Mouse (Mus musculus): ENCODE results near the gene Cox4i1. TPM values are rescaled to one million over a fixed set of nuclear protein-coding genes. Genes with fewer than 3 reads are reported as not detected.
"Not testable (repeated sequence)": the region's sequence is repeated elsewhere in the genome, so short reads cannot be mapped to it uniquely, and the experiment has no call there.

The Cox4i1 gene
- polyA plus RNA-seq, 1 experiment from 2014 or later, result 1,171 TPM

DNA sequence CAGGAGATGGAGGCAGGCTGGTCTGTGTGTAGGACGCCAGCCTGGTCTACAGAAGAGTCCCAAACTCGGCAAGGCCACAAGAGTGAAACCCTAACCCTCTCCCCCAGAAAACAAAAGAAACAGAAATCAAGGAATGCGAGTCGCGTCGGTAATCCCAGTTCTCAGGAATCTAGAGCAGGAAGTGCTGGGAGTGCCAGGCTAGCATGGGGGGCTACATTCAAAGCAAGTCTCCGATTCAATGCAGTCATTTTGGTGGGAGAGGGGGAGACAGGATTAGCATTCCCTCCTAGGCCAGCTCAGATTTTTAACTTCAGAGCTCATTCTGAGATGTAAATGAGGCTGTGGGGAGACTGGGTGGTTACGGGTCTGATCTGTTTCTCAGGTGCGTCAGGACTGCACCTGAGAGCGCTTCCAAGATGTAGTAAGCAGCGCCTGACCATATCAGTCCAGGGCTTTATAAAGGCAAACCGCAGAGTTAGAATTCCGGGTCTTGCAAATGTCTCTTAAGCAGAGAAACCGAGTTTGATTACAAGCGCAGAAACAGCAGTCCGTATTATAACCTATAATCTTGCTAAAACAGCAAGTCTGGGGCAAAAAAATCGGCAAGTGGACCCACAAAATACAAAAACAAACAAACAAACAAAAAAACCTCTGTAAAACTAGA is 1.1 kb upstream of the Cox4i1 start:
- Histone ChIP-seq H3K9me3 (no peaks in the 10 kb centered on the region), H3K9ac (peak overlapping the region; percentile 96), H3K4me3 (peak overlapping the region; percentile 99), H3K4me2 (peak overlapping the region; percentile 81), H3K4me1 (replicated peaks) (peaks cover 58% of the 10 kb centered on the region), H3K27me3 (no peaks in the 10 kb centered on the region), H3K36me3 (peaks cover 17% of the 10 kb centered on the region), H3K27ac (replicated peaks) (peak overlapping the region; percentile 90)
- ATAC-seq (ENCODE audit: low FRiP score, low read depth), result no peak
- WGBS, result 2% methylated on average over 17 of the region's 17 CpGs

DNA sequence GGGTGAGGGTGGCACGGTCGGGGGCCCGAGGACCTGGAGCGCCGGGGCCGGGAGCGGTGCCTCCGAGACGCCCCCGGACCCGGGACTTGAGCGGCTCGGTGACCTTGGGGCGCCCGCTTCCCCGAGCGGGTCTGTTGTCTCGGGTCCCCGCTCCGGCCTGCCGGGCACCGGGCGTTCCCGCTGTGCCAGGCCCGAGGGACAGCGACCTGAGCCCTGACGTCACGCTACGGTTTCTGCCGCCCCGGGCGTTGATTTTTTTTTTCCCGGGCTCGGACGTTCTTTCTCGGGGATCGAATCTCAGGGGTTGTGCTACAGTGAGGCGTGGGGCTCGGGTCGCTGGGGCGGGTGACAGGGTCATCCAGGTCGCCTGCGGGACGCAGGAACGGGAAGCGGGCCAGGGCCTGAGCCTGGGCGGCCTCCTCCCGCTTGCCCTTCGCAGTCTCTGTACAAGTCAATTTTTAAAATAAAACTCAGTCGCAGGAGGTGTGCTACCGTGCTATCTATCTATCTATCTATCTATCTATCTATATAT is 418 bp downstream of the Cox4i1 start, which contains the start of gene Emc8:
Emc8 (minus strand) TSS at position 200 of the 532 bp plus-strand sequence.
- Histone ChIP-seq H3K9ac (peak within 1 kb of the TSS; percentile 96), H3K4me1 (replicated peaks) (peaks cover 58% of the 10 kb centered on the region), H3K4me3 (peak within 1 kb of the TSS; percentile 99), H3K36me3 (peaks cover 31% of the 10 kb centered on the region), H3K27me3 (no peaks in the 10 kb centered on the region), H3K27ac (replicated peaks) (peak within 1 kb of the TSS; percentile 90), H3K4me2 (peak within 1 kb of the TSS; percentile 81), H3K9me3 (no peaks in the 10 kb centered on the region)
- no peak for ATAC-seq (ENCODE audit: low FRiP score, low read depth)
- WGBS, result 1% methylated on average over 46 of the region's 51 CpGs

DNA sequence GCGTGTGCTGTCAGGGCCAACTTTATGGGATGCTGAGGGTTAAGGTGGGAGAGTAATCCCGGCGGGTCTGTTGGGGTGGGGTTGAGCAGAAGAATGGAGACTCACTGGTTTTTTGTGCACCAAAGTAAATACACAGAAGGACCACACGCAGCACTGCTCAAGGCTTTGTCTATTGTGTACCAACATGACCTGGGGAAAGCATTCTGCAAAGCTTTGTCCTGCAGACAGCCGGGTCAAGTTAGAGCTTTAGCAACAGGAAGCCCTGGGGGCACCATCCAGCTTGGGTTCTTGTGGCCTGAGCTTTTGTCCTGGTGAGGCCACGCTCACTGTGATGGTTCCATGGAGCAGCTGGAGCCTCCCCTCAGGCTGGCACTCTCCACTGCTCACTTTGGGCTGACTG is 3.8 kb downstream of the Cox4i1 start:
- no peaks in the 10 kb centered on the region for H3K27me3 ChIP-seq
- no peak overlapping the region for H3K4me2 ChIP-seq
- no peak for ATAC-seq (ENCODE audit: low FRiP score, low read depth)
- H3K4me3 ChIP-seq, result no peak overlapping the region
- H3K27ac ChIP-seq (replicated peaks), result no peak overlapping the region
- peaks cover 39% of the 10 kb centered on the region for H3K36me3 ChIP-seq
- H3K4me1 ChIP-seq (replicated peaks), result peaks cover 27% of the 10 kb centered on the region
- no peak overlapping the region for H3K9ac ChIP-seq
- H3K9me3 ChIP-seq, result no peaks in the 10 kb centered on the region
- WGBS, result 62% methylated on average over 6 of the region's 6 CpGs

DNA sequence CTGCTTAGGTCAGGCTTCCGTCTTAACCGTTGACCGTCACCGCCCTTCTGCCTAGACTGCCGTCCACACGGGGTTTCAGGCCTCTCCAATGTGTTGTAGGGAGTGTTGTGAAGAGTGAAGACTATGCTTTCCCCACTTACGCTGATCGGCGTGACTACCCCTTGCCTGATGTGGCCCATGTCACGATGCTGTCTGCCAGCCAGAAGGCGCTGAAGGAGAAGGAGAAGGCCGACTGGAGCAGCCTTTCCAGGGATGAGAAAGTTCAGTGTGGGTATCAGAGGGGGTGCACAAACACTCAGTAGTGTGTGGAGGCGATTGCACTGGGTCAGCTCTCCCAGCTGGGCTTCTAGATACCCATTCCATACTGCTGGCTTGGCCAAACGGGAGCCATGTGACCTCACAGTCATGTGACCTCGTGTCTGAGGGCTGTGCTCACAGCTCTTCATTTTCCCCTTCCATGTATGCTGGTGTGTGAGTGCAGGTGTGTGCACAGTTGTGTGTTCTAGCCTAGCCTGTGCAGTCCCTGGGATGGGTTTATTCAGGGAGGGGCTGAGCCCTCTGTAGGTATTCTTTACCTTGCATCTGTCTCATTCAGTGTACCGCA is 4.7 kb downstream of the Cox4i1 start:
- Histone ChIP-seq H3K9ac (no peak overlapping the region), H3K27me3 (no peaks in the 10 kb centered on the region), H3K4me1 (replicated peaks) (peaks cover 22% of the 10 kb centered on the region), H3K4me3 (no peak overlapping the region), H3K4me2 (no peak overlapping the region), H3K9me3 (no peaks in the 10 kb centered on the region), H3K27ac (replicated peaks) (no peak overlapping the region), H3K36me3 (peaks cover 39% of the 10 kb centered on the region)
- WGBS, result 91% methylated on average over 16 of the region's 16 CpGs
- no peak for ATAC-seq (ENCODE audit: low FRiP score, low read depth)

DNA sequence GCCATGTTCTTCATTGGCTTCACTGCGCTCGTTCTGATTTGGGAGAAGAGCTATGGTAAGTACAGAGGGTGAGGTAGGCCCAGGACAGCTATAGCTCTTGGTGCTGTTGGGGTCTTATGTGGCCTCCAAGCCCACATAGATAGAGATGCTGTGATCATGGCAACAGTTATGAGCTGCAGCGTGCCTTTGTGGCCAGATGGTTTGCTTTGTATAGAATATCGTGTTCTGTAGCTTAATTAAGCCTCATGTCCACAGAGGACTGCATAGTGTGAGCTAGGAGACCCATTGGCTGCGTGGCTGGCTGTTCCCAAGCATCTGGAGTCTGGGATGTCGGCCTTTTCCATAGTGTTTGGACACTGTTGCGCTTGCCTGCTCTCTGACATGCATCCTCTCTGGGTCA is 5.3 kb downstream of the Cox4i1 start:
- no peaks in the 10 kb centered on the region for H3K9me3 ChIP-seq
- H3K27ac ChIP-seq (replicated peaks), result no peak overlapping the region
- H3K27me3 ChIP-seq, result no peaks in the 10 kb centered on the region
- H3K4me3 ChIP-seq, result no peak overlapping the region
- no peak for ATAC-seq (ENCODE audit: low FRiP score, low read depth)
- H3K4me2 ChIP-seq, result no peak overlapping the region
- WGBS, result 92% methylated on average over 7 of the region's 7 CpGs
- H3K4me1 ChIP-seq (replicated peaks), result peaks cover 22% of the 10 kb centered on the region
- H3K9ac ChIP-seq, result no peak overlapping the region
- peaks cover 39% of the 10 kb centered on the region for H3K36me3 ChIP-seq

DNA sequence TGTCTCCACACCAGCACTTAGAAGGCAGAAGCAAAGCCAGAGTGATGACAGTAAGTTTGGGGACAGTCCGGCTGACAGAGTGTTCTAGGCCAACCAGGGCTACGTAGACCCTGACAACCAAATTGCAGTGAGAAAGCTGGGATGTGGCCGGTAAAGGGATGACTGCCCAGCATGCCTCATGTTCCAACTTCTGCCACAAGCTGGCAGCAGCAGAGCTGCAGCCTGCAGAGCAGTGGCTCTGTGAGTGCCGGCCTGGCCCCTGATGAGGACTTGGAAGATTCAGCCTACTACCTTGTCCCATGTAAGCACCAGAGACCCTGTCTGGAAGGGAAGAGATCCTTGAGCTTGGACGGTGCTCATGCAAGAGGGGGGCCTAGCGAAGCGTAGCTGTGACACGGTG is 7.7 kb downstream of the Cox4i1 start:
- no peak overlapping the region for H3K4me3 ChIP-seq
- 76% methylated on average over 8 of the region's 8 CpGs for WGBS
- no peaks in the 10 kb centered on the region for H3K27me3 ChIP-seq
- H3K4me2 ChIP-seq, result no peak overlapping the region
- peaks cover 33% of the 10 kb centered on the region for H3K36me3 ChIP-seq
- H3K9me3 ChIP-seq, result no peaks in the 10 kb centered on the region
- no peak for ATAC-seq (ENCODE audit: low FRiP score, low read depth)
- H3K9ac ChIP-seq, result no peak overlapping the region
- H3K27ac ChIP-seq (replicated peaks), result no peak overlapping the region
- H3K4me1 ChIP-seq (replicated peaks), result peaks cover 10% of the 10 kb centered on the region; the same call in 1 of the 2 replicates

DNA sequence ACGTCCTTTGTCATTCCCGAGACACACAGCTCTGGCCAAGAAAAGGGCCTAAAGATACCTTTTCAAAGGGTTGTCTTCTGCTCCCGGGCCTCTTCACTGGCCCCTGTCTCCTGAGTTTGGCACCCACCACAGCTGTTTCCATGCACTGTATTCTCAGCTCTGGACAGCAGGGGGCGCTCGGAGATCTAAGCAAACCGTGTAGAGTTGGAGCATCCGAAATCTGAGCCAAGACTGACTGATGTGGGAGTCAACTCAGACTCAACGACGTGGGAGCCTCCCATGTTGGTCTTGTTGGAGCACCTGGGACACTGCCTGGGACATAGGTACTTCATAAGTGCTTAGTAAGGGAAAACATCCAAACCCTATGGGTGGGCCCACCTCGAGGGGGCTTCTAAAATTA is 10.4 kb downstream of the Cox4i1 start:
- H3K27me3 ChIP-seq, result no peaks in the 10 kb centered on the region
- no peak overlapping the region for H3K4me3 ChIP-seq
- H3K4me2 ChIP-seq, result no peak overlapping the region
- peaks cover 7% of the 10 kb centered on the region for H3K36me3 ChIP-seq
- no peaks in the 10 kb centered on the region for H3K9me3 ChIP-seq
- H3K4me1 ChIP-seq (replicated peaks), result no peaks in the 10 kb centered on the region
- peak; percentile 54 for ATAC-seq (ENCODE audit: low FRiP score, low read depth)
- H3K9ac ChIP-seq, result no peak overlapping the region
- WGBS, result 15% methylated on average over 10 of the region's 10 CpGs
- no peak overlapping the region for H3K27ac ChIP-seq (replicated peaks)

DNA sequence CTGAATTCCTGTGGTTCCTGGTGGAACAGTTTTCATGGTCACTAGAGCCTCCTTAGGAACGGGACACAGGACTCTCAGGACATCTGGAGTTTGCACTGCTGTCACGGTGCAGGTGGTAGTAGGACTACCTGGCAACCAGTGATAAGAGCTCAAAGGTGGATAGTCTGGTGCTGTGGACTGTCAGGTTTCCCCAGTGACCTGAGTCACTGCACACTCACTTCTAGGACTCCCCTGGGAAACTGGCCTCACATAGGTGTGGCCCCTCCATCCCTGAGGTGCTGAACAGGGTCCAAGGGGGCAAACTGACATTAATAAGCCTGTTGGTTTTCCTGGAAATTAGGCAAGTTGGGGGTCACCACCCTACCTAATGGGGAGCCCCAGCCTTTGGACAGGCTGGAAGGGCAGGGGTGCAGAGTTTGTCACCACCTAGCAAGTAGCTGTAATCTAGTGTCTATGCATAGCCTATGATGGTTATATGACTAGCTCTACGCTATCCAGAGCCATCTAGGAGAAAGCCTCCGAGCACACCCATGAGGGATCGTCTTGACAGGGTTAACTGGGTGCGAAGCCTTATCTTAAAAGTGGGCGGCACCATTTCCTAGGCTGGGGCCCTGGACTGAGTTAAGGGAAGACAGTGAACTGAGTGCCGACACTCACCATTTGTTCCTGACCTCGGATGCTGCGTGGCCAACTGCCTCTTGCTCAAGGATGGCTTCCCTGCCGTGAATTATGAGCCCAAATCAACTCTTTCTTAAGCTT is 11.8 kb downstream of the Cox4i1 start:
- Histone ChIP-seq H3K27ac (replicated peaks) (no peak overlapping the region), H3K9me3 (no peaks in the 10 kb centered on the region), H3K36me3 (no peaks in the 10 kb centered on the region), H3K27me3 (no peaks in the 10 kb centered on the region), H3K4me2 (no peak overlapping the region), H3K9ac (no peak overlapping the region), H3K4me1 (replicated peaks) (no peaks in the 10 kb centered on the region), H3K4me3 (no peak overlapping the region)
- no peak for ATAC-seq (ENCODE audit: low FRiP score, low read depth)
- 72% methylated on average over 11 of the region's 11 CpGs for WGBS

DNA sequence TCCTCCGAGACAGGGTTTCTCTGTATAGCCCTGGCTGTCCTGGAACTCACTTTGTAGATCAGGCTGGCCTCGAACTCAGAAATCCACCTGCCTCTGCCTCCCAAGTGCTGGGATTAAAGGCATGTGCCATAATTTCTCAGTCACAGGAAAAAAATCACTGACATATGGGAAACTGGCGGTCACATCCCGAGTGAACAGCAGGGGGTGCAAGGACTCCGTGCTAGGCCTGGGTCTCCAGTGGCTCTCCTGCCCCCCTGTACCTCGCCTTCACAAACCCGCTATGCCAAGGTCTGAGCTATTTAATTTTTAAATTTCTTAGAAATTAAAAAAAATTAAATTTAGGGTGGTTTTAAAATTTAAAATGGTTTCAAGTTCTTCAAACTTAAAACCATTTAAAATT is 12.4 kb downstream of the Cox4i1 start:
- H3K9ac ChIP-seq; H3K4me3 ChIP-seq; H3K27ac ChIP-seq (replicated peaks); H3K36me3 ChIP-seq; H3K4me1 ChIP-seq (replicated peaks); H3K4me2 ChIP-seq; ATAC-seq (ENCODE audit: low FRiP score, low read depth); H3K9me3 ChIP-seq; H3K27me3 ChIP-seq: not testable (repeated sequence)
- 62% methylated on average over 7 of the region's 7 CpGs for WGBS

DNA sequence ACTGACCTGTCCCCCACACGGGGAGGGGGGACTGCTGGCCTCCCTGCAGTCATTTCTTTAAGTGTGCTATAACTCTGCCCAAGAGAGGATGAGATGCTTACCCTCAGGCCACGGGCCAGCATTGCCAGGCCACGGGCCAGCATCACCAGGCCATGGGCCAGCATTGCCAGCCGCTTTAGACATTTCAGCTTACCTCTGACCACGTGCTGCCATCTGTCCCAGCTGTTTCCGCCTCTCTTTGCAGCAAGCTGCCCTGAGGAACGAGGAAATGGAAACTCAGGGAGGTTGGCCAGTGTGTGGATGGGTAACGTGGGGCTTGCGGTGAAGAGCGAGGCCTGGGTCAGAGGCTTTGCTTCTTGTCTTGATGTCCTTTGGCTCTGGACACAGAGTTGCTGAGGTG is 13.1 kb downstream of the Cox4i1 start:
- ATAC-seq (ENCODE audit: low FRiP score, low read depth), result no peak
- 75% methylated on average over 10 of the region's 10 CpGs for WGBS

DNA sequence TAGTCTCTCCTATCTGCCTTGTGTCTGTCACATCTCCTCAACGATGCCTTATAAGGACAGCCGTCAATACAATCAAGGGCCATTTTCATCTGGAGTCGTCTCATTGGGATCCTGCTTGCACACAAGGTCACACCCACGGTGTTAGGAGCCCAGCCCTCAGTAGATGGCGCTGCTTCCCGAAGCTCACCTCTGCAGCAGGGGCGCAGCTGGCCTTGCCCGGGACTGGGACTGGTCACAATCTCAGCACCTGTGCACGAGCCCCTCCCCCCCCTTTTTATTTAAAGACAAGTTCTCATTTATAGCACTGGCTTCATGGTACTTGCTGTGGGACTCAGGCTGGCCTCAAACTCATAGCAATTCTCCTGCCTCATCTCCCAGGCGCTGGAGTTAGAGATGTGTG is 15.6 kb downstream of the Cox4i1 start:
- H3K4me1 ChIP-seq (replicated peaks), result no peaks in the 10 kb centered on the region
- ATAC-seq (ENCODE audit: low FRiP score, low read depth), result no peak

More for the DNA sequence above, 13.1 kb downstream of the Cox4i1 start:
- no peak overlapping the region for H3K4me3 ChIP-seq
- H3K27ac ChIP-seq (replicated peaks), result no peak overlapping the region
- no peaks in the 10 kb centered on the region for H3K4me1 ChIP-seq (replicated peaks)
- no peak overlapping the region for H3K4me2 ChIP-seq
- no peak overlapping the region for H3K9ac ChIP-seq
- H3K9me3 ChIP-seq, result no peaks in the 10 kb centered on the region
- H3K27me3 ChIP-seq, result no peaks in the 10 kb centered on the region
- no peaks in the 10 kb centered on the region for H3K36me3 ChIP-seq

DNA sequence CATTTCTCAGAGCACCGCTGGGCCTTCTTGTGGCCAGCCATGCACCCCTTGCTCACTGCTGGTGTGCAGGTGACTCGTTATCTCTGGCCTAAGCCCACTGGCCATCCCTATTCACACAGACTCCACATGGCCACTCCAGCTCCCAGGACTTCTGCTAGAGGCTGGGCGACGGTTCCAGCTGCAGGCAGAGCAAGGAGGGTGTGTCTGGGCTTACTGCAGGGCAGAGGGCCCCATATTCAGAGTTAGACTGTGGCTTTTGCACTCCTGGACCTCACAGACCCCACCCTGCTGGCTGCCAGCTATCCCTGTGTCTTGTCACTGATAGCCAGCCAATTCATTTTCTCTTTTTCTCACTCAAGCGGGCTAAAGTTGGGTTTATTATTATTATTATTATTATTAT is 16.1 kb downstream of the Cox4i1 start:
- Histone ChIP-seq H3K4me2 (no peak overlapping the region), H3K4me3 (no peak overlapping the region), H3K27me3 (no peaks in the 10 kb centered on the region), H3K36me3 (no peaks in the 10 kb centered on the region), H3K4me1 (replicated peaks) (no peaks in the 10 kb centered on the region), H3K9me3 (no peaks in the 10 kb centered on the region), H3K9ac (no peak overlapping the region), H3K27ac (replicated peaks) (no peak overlapping the region)
- 67% methylated on average over 5 of the region's 5 CpGs for WGBS
- ATAC-seq (ENCODE audit: low FRiP score, low read depth), result no peak

More for the DNA sequence above, 15.6 kb downstream of the Cox4i1 start:
- no peak overlapping the region for H3K4me3 ChIP-seq
- no peak overlapping the region for H3K9ac ChIP-seq
- H3K27ac ChIP-seq (replicated peaks), result no peak overlapping the region
- no peaks in the 10 kb centered on the region for H3K36me3 ChIP-seq
- H3K4me2 ChIP-seq, result no peak overlapping the region
- no peaks in the 10 kb centered on the region for H3K9me3 ChIP-seq
- H3K27me3 ChIP-seq, result no peaks in the 10 kb centered on the region
- WGBS, result 17% methylated on average over 10 of the region's 10 CpGs

All from hindbrain, embryonic 15.5 days (tissue).